Mouse (Mus musculus) kidney, adult 18-20 months (tissue): ENCODE measurements at regions not wholly inside any gene's neighbourhood (a gene's known extent, or its start where the extent isn't known, plus 50 kb on each side); places are given as distances from the start of the nearest gene placed in this dataset.

Source experiments
- DNase-seq: peaks from one replicate; pipeline ENCODE4 v3.0.0; 2021

DNA sequence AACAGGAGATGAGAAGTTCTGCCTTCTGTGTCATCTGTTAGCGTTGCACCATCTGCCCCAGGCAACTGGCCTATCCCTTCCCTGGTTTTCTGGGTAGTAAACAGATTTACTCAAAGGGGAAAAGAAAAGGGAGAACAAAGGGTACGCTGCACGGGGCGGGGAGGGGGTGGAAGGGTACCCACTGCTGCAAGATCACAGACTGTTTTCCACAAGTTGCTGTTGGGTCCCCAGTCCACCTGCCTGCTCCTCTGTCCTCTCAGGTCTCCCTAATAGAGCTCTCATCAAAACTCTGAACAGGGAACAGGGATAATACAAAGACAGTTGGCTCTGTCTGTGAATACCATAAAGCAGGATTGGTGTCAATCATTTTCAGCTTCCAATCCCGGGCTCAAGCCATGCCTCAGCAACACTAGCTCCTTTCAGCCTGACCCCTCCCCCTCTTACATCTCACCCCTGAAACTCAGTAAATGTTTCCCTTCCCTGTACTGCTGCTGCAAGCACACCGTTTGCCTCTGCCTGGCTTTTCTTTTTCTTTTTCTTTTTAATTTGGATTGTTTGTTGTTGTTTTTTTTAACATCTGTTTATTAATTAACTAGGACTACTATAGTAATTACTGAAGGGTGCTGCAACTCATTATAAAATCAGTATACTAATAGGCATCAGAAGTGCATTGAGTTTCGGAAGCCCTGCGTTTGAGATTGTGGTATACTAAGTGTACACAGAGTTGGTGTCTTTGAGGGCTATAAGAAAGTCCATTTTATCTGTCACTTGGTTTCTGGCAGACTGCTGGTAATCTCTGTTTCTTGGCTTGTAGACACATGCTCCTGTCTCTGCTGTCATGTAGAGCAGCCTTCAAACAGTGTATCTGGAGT is 244.0 kb upstream of the Cited2 start:
- no peak for DNase-seq

DNA sequence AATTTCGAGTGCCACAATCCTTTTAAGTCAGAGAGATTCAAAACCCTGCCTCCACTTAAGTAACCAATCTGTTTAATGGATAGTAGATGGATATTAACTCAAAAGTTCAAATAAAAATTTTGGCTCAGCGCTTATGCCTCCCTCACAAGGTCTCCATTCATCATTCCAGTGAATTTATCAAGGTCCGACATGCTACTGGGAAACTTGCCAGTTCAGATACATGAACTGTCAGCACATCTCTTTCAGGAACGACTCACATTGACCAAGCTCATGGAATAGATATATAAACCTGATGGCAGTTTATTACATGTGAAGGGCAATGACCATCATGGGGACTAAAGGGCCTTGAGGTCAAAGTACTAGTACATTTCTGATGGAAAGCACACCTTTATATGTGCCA is 240.3 kb upstream of the Cited2 start:
- DNase-seq = no peak

DNA sequence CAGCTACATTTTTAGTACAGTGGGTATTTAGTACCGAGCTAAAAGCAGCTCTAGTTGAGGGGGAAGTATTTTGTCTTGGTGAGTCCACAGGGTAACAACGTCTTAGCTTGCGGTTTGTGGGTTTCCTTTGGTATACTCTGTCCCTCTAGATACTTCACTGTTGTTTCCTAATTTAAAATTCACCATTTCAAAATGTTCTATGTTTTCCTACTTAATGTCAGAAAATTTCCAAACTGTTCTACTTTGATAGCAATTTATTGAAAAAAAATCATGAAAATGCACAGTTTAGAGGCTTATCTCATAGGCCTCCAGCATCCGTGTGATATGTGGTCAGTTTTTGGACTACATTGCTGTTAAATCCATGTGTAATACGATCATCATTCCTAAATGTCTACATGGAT is 238.0 kb upstream of the Cited2 start:
- DNase-seq = no peak

DNA sequence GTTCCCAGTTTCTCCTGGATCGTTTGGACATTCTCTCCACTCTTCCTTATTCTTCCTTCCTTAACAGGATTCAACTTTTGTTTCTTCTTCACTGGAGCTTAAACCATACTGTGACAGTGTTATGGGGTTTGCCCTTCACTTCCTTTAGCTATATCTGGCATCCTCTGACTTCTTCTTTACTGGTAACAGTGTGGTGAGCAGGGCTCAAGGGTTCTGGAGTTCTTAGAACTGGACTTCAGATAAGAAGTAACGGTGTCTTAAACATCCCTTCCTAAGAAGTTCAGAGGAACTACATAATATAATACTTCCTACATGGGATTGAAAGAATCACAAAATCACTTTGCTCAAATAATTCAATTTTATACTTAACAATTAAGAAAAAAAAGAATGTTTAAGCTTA is 237.5 kb upstream of the Cited2 start:
- DNase-seq = no peak

DNA sequence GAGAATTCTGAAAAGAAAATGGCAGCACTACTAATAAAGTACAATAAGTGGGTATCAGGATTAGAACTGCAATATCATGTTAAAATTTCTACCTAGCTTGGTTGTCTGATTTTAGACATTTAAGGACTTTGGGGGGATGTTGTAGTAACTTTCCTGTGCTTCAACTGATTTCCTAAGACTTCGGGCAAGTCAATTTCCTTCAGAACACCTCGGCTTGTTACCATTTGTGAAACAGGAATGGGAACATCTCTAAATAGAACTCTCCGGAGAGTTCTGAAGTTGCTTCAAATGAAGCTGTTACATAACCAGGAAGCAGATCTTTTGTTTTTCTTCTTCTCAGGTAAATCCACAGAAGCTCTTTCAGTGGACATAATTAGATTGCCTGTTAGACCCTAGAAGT is 237.0 kb upstream of the Cited2 start:
- no peak for DNase-seq

DNA sequence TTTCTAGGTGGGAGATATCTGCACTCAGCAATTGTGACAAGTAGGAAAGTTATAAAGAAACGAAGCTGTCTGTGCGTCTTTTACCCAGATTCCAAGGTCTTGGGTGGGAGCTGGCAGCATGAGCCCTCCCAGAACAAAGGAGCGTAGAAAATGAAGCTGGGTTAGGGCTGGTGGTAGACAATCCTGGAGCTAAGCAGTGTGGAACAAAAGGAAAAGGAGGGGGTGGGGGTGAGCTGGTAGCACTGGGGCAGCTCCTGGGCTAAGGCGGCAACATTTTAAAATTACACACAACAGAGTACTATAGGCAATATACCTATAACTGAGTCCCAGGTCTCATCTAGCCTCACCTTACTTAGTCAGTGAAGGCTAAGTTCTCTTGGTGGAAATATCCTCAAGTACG is 235.6 kb upstream of the Cited2 start:
- DNase-seq = no peak

DNA sequence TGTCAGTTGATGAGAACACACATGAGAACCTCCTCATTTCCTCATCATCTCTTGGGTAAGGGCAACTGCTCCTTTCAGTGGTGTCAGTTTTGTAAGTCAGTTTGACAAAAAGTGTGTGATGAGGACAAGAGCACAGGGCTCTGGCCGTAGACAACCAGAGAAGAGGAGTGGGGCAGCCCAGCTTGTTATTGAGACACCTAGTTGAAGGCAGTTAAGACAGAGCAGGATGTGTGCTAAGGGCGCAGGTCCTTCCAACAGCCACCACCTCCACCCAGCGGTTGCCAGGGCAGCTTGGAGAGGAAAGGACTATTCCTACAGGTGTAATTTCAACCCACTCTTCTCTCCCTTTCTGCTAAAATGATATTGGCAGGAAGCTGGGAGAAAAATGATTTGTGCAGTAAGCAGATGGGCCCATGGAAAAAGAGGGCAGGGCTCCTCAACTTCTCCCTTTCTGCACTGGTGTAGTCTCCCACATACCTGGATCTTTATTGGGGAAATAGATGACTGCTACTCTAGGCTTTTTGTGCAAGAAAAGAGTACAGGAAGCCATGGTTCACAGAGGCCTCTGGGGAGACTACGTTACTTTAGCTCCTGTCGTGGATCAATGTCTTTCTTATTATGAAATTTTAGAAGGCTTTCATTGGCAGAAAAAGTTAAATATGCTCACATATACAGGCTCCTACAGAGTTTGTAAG is 231.3 kb upstream of the Cited2 start:
- DNase-seq = no peak

DNA sequence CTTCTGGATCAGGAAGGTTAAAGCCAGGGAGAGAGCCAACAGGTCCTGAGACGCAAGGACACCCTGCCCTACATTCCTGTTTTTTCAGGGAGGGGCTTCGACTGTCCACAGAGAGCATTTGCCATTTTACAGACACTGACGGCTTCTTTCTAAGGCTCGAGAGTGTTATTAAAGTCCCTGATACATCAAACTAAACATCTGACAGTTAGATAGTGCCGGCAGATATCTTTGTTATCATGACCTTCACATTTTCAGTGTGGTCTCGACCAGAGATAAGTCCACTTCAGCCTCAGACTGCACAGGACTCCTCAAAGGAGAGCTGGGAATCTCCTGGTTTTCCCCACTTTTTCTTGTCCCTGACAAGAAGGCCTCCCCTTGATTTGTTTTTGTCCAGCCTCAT is 229.9 kb upstream of the Cited2 start:
- DNase-seq = no peak

DNA sequence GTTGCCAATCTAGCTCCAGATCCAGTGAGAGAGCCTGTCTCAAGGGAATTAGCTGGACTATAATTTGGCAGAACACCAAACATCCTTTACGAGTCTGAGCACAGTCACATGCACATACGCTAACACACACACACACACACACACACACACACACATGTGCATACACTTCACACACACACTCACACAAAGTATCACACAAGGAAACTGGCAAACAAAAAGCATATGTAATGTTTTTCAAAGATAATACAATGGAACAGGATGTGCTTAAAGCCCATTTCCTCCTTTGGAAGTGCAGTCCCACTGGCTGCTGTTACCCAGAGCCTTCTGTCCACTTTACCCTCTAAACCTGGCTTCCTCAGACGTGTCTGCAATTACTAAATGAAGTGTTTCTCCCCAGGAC is 226.2 kb upstream of the Cited2 start:
- no peak for DNase-seq

DNA sequence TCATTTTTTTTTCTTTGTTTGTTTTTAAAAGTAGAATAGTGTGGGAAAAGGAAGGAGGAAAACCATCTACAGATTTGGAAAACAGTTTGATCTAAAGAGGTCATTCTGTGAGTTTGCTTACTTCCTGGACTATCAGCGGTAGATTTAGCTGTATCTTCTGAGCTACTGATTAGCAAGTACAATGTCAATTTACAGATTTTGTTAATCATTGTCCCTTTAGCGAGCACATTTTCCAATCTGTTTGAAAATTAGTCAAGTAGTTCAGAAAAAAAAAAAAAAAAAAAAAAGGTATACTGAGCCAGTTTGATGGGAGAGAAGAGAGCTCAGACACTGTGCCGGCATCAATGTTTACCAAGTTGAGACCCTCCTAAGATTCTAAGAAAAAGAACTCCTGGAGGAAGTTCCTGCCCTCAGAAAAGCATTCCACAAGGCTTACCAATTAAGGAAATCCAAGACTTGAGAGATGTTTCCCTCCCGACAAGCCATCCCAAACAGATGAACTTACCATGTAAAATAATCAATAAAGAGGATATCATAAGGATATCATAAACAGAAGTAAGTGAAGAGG is 212.3 kb upstream of the Cited2 start:
- no peak for DNase-seq

DNA sequence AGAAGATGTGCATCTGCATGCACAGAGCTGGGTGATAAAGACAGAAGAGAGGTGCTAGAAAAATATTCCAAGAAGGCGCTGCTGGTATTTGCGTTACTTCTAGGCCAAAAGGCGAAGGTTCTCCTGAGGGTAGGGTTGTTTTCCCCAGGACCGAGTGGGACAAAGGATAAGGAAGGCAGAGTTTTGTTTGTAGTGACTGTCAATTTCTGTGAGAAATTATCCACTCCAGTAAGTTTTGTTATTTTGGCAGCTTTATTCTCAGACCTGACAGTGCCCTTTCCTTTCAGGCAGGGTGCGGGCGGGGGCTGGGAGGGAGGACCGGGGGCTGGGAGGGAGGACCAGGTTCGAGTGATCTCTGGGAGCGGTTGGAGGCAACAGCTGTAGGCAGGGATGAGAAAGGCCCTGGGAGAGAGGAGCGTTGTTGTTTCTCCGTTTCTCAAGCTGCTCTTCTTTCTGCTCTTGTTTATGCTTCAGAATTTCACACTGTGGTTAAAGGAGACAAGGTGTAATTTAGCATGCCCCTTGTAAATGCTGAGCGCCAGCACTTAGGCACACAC is 211.2 kb upstream of the Cited2 start:
- DNase-seq = peak; percentile 40

DNA sequence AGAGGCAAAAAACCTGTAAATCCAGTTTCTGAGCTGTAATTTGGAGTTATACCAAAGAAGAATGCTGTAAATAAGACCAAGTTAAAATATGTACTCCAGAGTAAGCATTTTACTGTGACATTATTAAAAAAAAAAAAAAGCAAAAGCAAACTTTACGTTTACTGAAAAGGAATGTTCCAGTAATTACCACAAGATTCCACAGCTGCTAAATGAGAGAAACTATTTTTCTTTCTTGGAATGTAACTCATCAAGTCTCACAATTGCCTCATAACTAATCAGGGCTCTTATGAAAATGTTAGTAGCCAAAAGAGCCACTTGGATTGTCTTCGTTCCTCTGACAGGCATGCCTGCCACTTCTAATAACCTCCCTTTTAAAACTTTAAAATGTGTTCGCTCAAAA is 210.5 kb upstream of the Cited2 start:
- no peak for DNase-seq

DNA sequence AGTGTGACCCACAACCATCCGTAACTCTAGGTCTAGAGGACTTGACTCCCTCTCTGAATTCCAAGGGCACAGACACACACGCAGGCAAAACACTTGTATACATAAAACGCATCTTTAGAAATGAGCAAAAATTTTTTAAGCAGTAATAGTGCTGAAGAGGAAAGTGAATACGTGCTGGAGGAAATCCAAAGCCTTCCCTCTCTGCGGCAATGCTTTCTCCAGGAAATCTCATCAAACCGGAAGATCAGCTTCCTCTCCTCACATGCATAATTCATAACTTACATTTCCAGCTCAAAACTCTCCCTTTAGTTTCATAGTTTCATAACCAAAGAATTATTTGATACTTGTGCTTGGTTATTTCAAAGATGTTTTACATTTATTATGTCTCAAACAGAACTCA is 209.3 kb upstream of the Cited2 start:
- DNase-seq = no peak

DNA sequence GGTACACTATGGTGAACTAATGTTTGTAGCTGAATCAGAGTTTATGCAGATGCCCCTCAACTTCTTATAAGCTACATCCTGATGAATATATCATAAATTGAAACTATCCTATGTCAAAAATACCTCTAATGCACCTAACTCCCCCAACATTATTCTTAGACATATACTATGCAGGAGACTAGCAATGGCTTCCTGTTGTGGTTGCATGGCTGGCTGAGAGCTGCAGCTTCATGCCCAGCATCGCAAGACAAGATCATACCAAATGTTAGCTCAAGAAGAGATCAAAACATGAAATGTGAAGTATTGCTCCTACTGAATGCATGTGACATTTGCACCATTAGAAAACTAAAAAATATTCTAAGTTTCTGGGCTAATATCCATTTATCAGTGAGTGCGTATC is 206.9 kb upstream of the Cited2 start:
- no peak for DNase-seq

DNA sequence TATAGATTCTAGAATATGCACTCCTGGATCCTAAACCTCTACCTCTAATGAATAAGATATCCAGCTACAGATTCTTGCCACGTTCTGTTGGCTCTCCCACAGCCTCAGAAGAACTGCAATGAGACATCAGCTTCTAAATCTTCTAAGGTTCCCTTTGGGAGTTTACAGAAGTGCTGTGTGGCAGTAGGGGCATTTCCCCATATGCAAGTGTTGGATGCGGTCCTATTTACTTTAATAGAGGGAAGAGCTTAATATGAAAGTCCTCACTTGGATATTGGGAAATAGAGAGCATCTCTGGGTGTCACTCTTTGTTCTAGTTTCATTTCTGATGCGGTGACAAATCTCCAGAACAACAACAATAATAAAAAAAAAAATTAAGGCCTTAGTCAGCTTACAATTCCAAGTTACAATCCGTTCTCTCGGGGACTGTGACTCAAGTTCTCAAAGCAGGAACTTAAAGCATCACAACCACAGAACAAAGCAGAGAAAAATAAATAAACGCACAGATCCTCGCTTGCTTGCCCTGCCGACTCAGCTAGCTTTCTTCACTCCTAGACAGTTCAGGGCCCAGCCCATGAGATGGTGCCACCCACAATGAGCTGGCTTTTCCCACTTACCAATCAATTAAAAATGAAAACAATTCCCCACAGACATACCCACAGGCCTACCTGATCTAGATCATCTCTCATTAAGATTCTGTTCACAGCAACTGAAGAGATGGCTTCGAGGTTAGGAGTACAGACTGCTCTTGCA is 204.4 kb upstream of the Cited2 start:
- DNase-seq = no peak

DNA sequence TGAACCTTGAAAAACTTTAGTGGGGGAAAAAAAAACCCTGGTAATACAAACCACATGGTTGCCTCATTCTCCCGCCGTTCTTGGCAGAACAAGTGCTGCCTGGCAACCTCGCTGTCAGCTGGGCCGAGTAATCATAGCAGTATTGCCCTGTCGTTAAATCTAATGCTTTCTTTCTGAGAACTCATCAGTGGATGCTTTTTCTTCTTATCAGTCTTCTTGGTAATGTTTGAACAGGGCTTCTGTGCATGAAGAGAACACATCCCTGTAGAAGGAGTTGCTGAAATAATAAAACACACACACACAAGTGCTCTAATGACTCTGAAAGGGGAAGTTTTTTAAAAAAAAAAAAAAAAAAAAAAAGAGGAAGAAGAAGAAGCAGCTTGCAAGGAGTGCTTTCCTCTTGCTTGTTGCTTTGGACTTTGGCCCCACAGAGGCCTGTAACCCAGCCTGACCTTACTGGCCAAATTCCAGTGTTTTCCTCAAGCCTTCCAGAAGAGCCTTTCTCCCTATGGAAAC is 200.9 kb upstream of the Cited2 start:
- DNase-seq = peak; percentile 72

DNA sequence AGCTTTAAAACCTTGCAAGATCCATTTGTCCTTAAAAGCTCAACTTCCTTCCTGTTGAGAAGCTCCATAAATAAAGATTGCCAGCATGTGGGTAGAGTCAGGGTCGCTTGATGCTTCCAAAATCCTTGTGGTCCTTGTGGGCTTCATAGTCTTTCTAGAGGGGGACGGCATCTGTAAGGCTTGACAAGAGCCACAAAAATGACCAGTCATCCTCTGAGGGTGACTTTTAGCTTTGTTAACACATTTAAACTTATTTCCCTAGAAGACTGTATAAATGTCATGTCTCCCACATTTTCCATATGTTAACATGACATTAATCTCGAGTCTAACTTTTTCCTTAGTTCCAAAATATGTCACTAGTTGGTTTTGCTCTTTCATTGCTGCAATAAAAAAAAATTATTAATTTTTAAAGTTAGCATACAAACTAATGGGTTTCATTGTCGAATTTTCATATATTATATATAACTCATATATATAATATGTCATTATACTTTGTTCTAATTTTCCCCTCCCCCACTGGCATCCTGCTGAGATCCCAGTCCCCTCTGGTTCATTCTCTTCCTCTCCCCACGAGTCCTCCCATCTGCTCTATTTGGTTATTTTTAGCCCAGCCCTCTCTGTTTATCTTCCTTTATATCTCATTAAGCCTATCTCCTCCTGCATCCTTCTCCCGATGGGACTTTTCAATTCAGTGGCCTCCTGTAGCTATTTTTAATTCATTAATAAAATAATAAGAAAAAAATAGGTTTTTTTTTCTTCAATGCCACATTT is 199.3 kb upstream of the Cited2 start:
- no peak for DNase-seq

DNA sequence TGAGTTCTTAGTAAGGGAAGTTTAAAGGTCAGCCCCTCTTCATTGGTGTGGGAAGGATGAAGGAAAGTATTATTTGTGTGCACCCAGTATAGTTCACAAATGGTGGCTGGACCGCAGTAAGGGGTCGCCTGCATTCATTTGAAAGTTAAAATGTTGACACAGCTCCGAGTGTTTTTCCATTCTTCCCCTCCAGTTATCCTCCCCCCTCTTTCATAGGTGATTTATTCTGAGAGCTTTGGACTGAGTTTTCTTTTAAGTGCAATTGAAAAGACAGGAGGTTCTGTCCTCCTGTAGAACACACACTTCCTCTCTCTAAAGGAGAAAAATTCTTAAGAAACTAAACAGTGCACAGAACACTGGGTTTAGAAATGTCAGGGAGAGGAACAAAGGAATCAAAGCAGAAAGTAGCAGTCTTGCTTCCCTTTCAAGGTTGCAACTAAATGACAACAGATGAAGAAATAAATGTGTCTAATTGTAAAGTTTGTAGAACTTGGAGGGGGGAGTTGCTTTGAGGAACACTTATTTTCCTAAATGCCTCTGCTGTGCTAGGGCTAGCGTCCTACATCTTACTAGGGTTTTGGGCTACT is 195.8 kb upstream of the Cited2 start:
- no peak for DNase-seq

DNA sequence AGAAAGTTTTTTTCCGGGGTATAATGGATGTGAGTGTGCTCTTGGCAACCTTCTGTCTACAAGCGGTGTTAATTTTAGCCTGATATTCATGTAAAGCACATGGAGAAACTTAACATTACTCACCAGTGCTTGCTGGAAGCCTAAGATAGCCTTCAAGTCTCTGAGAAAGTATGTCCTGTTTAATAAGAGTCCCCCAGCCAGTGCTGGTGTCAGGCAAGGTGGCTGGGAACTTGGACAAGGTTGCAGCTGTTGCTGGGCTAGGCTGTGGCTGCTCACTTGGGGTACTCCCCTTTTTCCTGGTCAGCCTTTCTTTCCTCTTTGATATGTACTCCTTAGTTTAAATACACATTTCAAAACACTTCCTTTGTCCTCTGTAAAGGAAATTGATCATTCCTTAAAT is 194.9 kb upstream of the Cited2 start:
- DNase-seq = no peak

DNA sequence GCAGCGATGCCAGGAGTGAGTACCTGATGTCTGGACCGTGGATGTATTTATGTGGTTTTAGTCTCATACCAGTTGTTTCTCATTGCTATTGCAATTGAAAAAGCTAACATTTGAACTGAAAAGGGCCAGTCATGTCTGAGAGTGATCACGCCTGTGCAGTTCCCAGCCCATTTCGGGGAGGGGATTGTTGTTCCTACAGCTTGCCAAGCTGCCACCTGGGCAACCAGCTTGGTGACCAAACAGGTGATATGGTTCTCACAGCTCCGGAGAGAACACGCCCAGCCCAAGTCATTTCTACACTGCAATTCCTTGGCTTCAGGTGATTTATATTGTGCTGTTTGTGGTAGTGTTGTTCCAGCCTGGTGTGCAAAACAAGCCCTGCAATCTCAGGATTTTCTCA is 194.2 kb upstream of the Cited2 start:
- DNase-seq = no peak

DNA sequence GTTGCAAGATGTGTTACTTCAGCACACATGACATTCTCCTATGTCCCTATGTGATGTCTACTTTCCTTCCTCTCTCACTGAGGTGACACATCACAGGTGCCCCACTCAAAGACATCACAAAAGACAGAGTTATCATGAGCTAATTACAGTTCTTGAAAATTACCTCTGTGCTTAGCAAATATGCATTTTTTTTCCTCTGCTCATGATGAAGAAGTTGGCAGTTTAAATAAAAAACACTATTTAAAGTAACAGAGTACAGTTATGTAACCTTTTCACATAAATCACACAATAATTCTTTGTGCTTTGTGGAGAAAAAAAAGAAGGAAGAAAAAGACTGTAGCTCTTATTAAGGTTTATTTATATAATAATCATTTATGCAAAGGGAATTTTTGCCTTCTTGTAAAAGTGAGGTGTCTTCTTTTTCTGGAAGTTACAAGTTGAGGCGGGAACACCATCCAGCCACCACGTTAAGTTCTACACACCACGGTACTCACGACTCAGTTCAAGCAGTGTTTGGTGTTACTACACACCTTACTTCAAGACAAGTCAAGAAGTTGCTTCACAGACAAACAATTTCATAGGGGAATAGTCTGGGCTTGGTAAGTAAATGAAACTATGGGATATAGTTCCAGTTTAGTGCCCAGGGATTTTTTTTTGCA is 193.0 kb upstream of the Cited2 start:
- DNase-seq = no peak
